Mouse (Mus musculus): ENCODE results near the gene Smyd4. TPM values are rescaled to one million over a fixed set of nuclear protein-coding genes. Genes with fewer than 3 reads are reported as not detected.

Gene Smyd4
- polyA plus RNA-seq, 1 experiment from 2014 or later: 6.4 TPM

- ATAC-seq: no peak
- no peak for TF ChIP-seq EP300 (IDR thresholded peaks at IDR 0.05)
- TF ChIP-seq CTCF (IDR thresholded peaks at IDR 0.05): no peak
Measured at GRCm38 (mm10) chr11:75395611-75396010, 47.4 kb downstream of the Smyd4 start.

GRCm38 (mm10) chr11:75397452-75397851 is 49.2 kb downstream of the Smyd4 start:
- 77% methylated on average over 7 of the region's 7 CpGs for WGBS
- Histone ChIP-seq H3K9me3 (ENCODE audit: low read length) (no peaks in the 10 kb centered on the region), H3K4me3 (ENCODE audit: low read depth, low read length) (no peak overlapping the region), H3K4me1 (ENCODE audit: insufficient read depth, low read depth, low read length) (no peaks in the 10 kb centered on the region), H3K27ac (ENCODE audit: low read length) (no peak overlapping the region), H3K36me3 (ENCODE audit: insufficient read depth, low read length) (no peaks in the 10 kb centered on the region), H3K9ac (replicated peaks; ENCODE audit: low read depth) (no peak overlapping the region), H3K27me3 (replicated peaks; ENCODE audit: insufficient read depth, low read length) (no peaks in the 10 kb centered on the region), H3K4me2 (replicated peaks; ENCODE audit: low read depth, low read length) (no peak overlapping the region)
- TF ChIP-seq CTCF (IDR thresholded peaks at IDR 0.05) (no peak), EP300 (IDR thresholded peaks at IDR 0.05) (no peak)
- DNase-seq (ENCODE audit: low spot score) (no peak), ATAC-seq (no peak)

More at GRCm38 (mm10) chr11:75395611-75396010, 47.4 kb downstream of the Smyd4 start:
- H3K4me2 ChIP-seq (replicated peaks; ENCODE audit: low read depth, low read length): no peak overlapping the region
- no peaks in the 10 kb centered on the region for H3K9me3 ChIP-seq (ENCODE audit: low read length)
- H3K4me3 ChIP-seq (ENCODE audit: low read depth, low read length): no peak overlapping the region
- H3K27me3 ChIP-seq (replicated peaks; ENCODE audit: insufficient read depth, low read length): no peaks in the 10 kb centered on the region
- no peak overlapping the region for H3K9ac ChIP-seq (replicated peaks; ENCODE audit: low read depth)
- DNase-seq (ENCODE audit: low spot score): no peak
- H3K4me1 ChIP-seq (ENCODE audit: insufficient read depth, low read depth, low read length): no peaks in the 10 kb centered on the region
- no peak overlapping the region for H3K27ac ChIP-seq (ENCODE audit: low read length)
- 62% methylated on average over 1 of the region's 1 CpGs for WGBS
- no peaks in the 10 kb centered on the region for H3K36me3 ChIP-seq (ENCODE audit: insufficient read depth, low read length)

GRCm38 (mm10) chr11:75399411-75399841 is 51.2 kb downstream of the Smyd4 start:
- ATAC-seq (no peak), DNase-seq (ENCODE audit: low spot score) (no peak)
- 84% methylated on average over 11 of the region's 11 CpGs for WGBS
- Histone ChIP-seq H3K9ac (replicated peaks; ENCODE audit: low read depth) (no peak overlapping the region), H3K9me3 (ENCODE audit: low read length) (no peaks in the 10 kb centered on the region), H3K4me3 (ENCODE audit: low read depth, low read length) (no peak overlapping the region), H3K27ac (ENCODE audit: low read length) (no peak overlapping the region), H3K4me1 (ENCODE audit: insufficient read depth, low read depth, low read length) (0 out of 2 replicates have a peak, but pooled peaks cover 6% of the 10 kb centered on the region), H3K4me2 (replicated peaks; ENCODE audit: low read depth, low read length) (no peak overlapping the region), H3K27me3 (replicated peaks; ENCODE audit: insufficient read depth, low read length) (no peaks in the 10 kb centered on the region), H3K36me3 (ENCODE audit: insufficient read depth, low read length) (no peaks in the 10 kb centered on the region)
- TF ChIP-seq CTCF (IDR thresholded peaks at IDR 0.05): no peak
- no peak for TF ChIP-seq EP300 (IDR thresholded peaks at IDR 0.05)

GRCm38 (mm10) chr11:75400099-75400498 is 51.9 kb downstream of the Smyd4 start:
- H3K27me3 ChIP-seq (replicated peaks; ENCODE audit: insufficient read depth, low read length): no peaks in the 10 kb centered on the region
- no peak overlapping the region for H3K4me3 ChIP-seq (ENCODE audit: low read depth, low read length)
- no peaks in the 10 kb centered on the region for H3K36me3 ChIP-seq (ENCODE audit: insufficient read depth, low read length)
- H3K9ac ChIP-seq (replicated peaks; ENCODE audit: low read depth): no peak overlapping the region
- no peaks in the 10 kb centered on the region for H3K9me3 ChIP-seq (ENCODE audit: low read length)
- H3K4me1 ChIP-seq (ENCODE audit: insufficient read depth, low read depth, low read length): 0 out of 2 replicates have a peak, but pooled peaks cover 6% of the 10 kb centered on the region
- H3K4me2 ChIP-seq (replicated peaks; ENCODE audit: low read depth, low read length): no peak overlapping the region
- H3K27ac ChIP-seq (ENCODE audit: low read length): no peak overlapping the region
- ATAC-seq (no peak), DNase-seq (ENCODE audit: low spot score) (no peak)
- TF ChIP-seq CTCF (IDR thresholded peaks at IDR 0.05) (no peak), EP300 (IDR thresholded peaks at IDR 0.05) (no peak)
- WGBS: 77% methylated on average over 9 of the region's 9 CpGs

GRCm38 (mm10) chr11:75402271-75402690 is 54.0 kb downstream of the Smyd4 start:
- Histone ChIP-seq H3K27me3 (replicated peaks; ENCODE audit: insufficient read depth, low read length) (no peaks in the 10 kb centered on the region), H3K9me3 (ENCODE audit: low read length) (no peaks in the 10 kb centered on the region), H3K4me1 (ENCODE audit: insufficient read depth, low read depth, low read length) (0 out of 2 replicates have a peak, but pooled peaks cover 6% of the 10 kb centered on the region), H3K9ac (replicated peaks; ENCODE audit: low read depth) (no peak overlapping the region), H3K4me2 (replicated peaks; ENCODE audit: low read depth, low read length) (no peak overlapping the region), H3K27ac (ENCODE audit: low read length) (no peak overlapping the region), H3K4me3 (ENCODE audit: low read depth, low read length) (no peak overlapping the region), H3K36me3 (ENCODE audit: insufficient read depth, low read length) (no peaks in the 10 kb centered on the region)
- 48% methylated on average over 5 of the region's 5 CpGs for WGBS
- ATAC-seq (peak; percentile 82), DNase-seq (ENCODE audit: low spot score) (peak; percentile 87)
- TF ChIP-seq EP300 (IDR thresholded peaks at IDR 0.05) (no peak), CTCF (IDR thresholded peaks at IDR 0.05) (peak; percentile 84)

GRCm38 (mm10) chr11:75403301-75404052 is 55.2 kb downstream of the Smyd4 start:
- no peaks in the 10 kb centered on the region for H3K36me3 ChIP-seq (ENCODE audit: insufficient read depth, low read length)
- H3K4me1 ChIP-seq (ENCODE audit: insufficient read depth, low read depth, low read length): 0 out of 2 replicates have a peak, but pooled peaks cover 6% of the 10 kb centered on the region
- no peak for TF ChIP-seq CTCF (IDR thresholded peaks at IDR 0.05)
- no peak for TF ChIP-seq EP300 (IDR thresholded peaks at IDR 0.05)
- WGBS: 58% methylated on average over 6 of the region's 6 CpGs
- no peak overlapping the region for H3K9ac ChIP-seq (replicated peaks; ENCODE audit: low read depth)
- no peaks in the 10 kb centered on the region for H3K9me3 ChIP-seq (ENCODE audit: low read length)
- peak overlapping the region; percentile 63 for H3K27ac ChIP-seq (ENCODE audit: low read length)
- H3K4me2 ChIP-seq (replicated peaks; ENCODE audit: low read depth, low read length): no peak overlapping the region
- no peaks in the 10 kb centered on the region for H3K27me3 ChIP-seq (replicated peaks; ENCODE audit: insufficient read depth, low read length)
- H3K4me3 ChIP-seq (ENCODE audit: low read depth, low read length): no peak overlapping the region
- peak; percentile 81 for ATAC-seq
- peak; percentile 83 for DNase-seq (ENCODE audit: low spot score)

All from lung, postnatal 0 days (tissue).